Mouse (Mus musculus) central nervous system, embryonic 14 days (tissue): ENCODE results near the gene Cbx3. TPM values are rescaled to one million over a fixed set of nuclear protein-coding genes. Genes with fewer than 3 reads are reported as not detected.

Source experiments
- polyA plus RNA-seq: library from polyadenylated mRNA; depleted of rRNA; stranded (reverse); fragments of >200 nt; gene quantifications from 2 replicates; pipeline ENCODE4 v1.2.3, GENCODE M21; 2012; rRNA removed

Cbx3 gene
- 150 and 178 TPM in 2 replicates for polyA plus RNA-seq

GRCm38 (mm10) chr6:51470311-51471178 lies at the start of gene Cbx3:
Gene Cbx3, plus strand, starts transcription at chr6:51470360.

GRCm38 (mm10) chr6:51432535-51433397 lies 37.4 kb upstream of the Cbx3 start, which contains the start of gene Nfe2l3:
Gene Nfe2l3, plus strand, starts transcription at chr6:51432670.

GRCm38 (mm10) chr6:51469715-51470310 lies 347 bp upstream of the Cbx3 start, which contains the start of gene Hnrnpa2b1:
Gene Hnrnpa2b1, minus strand, starts transcription at chr6:51469894.

GRCm38 (mm10) chr6:51523807-51524320 lies 53.7 kb downstream of the Cbx3 start, which contains the start of gene Snx10:
Gene Snx10, plus strand, starts transcription at chr6:51523901.

Other genes with a start within 250 kb of the Cbx3 start
- gene Nfe2l3, start 37.7 kb upstream of the Cbx3 start, polyA plus RNA-seq, result 6.3 and 8.7 TPM in 2 replicates
- 1,668 and 1,692 TPM in 2 replicates for gene Hnrnpa2b1, start 466 bp upstream of the Cbx3 start, polyA plus RNA-seq
- gene Snx10, start 53.5 kb downstream of the Cbx3 start, polyA plus RNA-seq, result 17.8 and 18.5 TPM in 2 replicates